ENCODE assay signal across 8 mouse cellular contexts in genomic region chr19:45363384-45363926, GRCm38 (mm10). TPM values are rescaled to one million over a fixed set of nuclear protein-coding genes. Genes with fewer than 3 reads are reported as not detected.
DNase-seq lines count a peak whose midpoint lies in the region; ATAC-seq and TF ChIP-seq lines count a peak whose summit lies in the region.

Gene Btrc (plus strand): TSS chr19:45363734.

- peak; percentile 76; the same call in 1 of the 2 replicates for TF ChIP-seq POLR2A in CH12.LX (IDR thresholded peaks at IDR 0.05; ENCODE audit: low read depth, low read length)

- WGBS in forebrain, embryonic 11.5 days = under 1% methylated on average over 42 of the region's 42 CpGs
- WGBS in heart, embryonic 16.5 days = under 1% methylated on average over 42 of the region's 42 CpGs
- under 1% methylated on average over 42 of the region's 42 CpGs for WGBS in liver, embryonic 15.5 days (ENCODE audit: insufficient replicate concordance)
- under 1% methylated on average over 42 of the region's 42 CpGs for WGBS in neural tube, embryonic 12.5 days

- H3K36me3 ChIP-seq in CH12.LX (replicated peaks in 1 of 2; ENCODE audit: control insufficient read depth in 1 of 2, insufficient read depth in 1 of 2, low read length in 1 of 2) = peaks cover 0 to 11% of the 10 kb centered on the region in 2 experiments
- no peaks in the 10 kb centered on the region for H3K36me3 ChIP-seq in forebrain, embryonic 11.5 days (ENCODE audit: control insufficient read depth, insufficient read depth, low read length)
- peaks cover 5% of the 10 kb centered on the region for H3K36me3 ChIP-seq in heart, embryonic 16.5 days (ENCODE audit: control insufficient read depth, insufficient read depth)
- no peaks in the 10 kb centered on the region for H3K36me3 ChIP-seq in liver, embryonic 15.5 days (replicated peaks)
- H3K36me3 ChIP-seq in neural tube, embryonic 12.5 days = peaks cover 3% of the 10 kb centered on the region; the same call in 1 of the 2 replicates

- no peaks in the 10 kb centered on the region for H3K27me3 ChIP-seq in CH12.LX (replicated peaks)
- no peaks in the 10 kb centered on the region for H3K27me3 ChIP-seq in forebrain, embryonic 11.5 days (ENCODE audit: control insufficient read depth, insufficient read depth, low read length)
- H3K27me3 ChIP-seq in heart, embryonic 16.5 days (ENCODE audit: control insufficient read depth, insufficient read depth, low read length) = no peaks in the 10 kb centered on the region
- H3K27me3 ChIP-seq in liver, embryonic 15.5 days = no peaks in the 10 kb centered on the region
- no peaks in the 10 kb centered on the region for H3K27me3 ChIP-seq in neural tube, embryonic 12.5 days (replicated peaks)

- peaks cover 2 to 11% of the 10 kb centered on the region in 2 experiments for H3K4me1 ChIP-seq in CH12.LX (ENCODE audit: control insufficient read depth in 1 of 2, insufficient read depth in 2 of 2)
- peaks cover 2% of the 10 kb centered on the region; the same call in 1 of the 2 replicates for H3K4me1 ChIP-seq in forebrain, embryonic 11.5 days (replicated peaks; ENCODE audit: control insufficient read depth, insufficient read depth, low read length)
- H3K4me1 ChIP-seq in heart, embryonic 16.5 days (ENCODE audit: control insufficient read depth, insufficient read depth, low read length) = peaks cover 9% of the 10 kb centered on the region
- peaks cover 53% of the 10 kb centered on the region for H3K4me1 ChIP-seq in liver, embryonic 15.5 days (replicated peaks)
- peaks cover 11% of the 10 kb centered on the region for H3K4me1 ChIP-seq in neural tube, embryonic 12.5 days

- peak; percentile 99 for DNase-seq in CH12.LX (ENCODE audit: extremely low read depth)
- DNase-seq in c-Kit-positive CD71-positive TER-119-negative erythroid progenitor cells, embryonic 14.5 days (ENCODE audit: low read depth) = peak; percentile 98
- DNase-seq in forebrain, embryonic 11.5 days (ENCODE audit: low spot score) = peak; percentile 100
- peak; percentile 99 to 100 for DNase-seq in kidney, postnatal 36 days
- DNase-seq in telencephalon, adult 2 months (ENCODE audit: low read depth, low spot score) = peak; percentile 99

- H3K4me2 ChIP-seq in CH12.LX (ENCODE audit: insufficient read depth, low read depth, poor library complexity, severe bottlenecking) = peak within 1 kb of the TSS; percentile 63
- H3K4me2 ChIP-seq in forebrain, embryonic 11.5 days (ENCODE audit: low read depth, low read length, severe bottlenecking) = peak within 1 kb of the TSS; percentile 54
- H3K4me2 ChIP-seq in heart, embryonic 16.5 days (ENCODE audit: low read depth, low read length) = peak within 1 kb of the TSS; percentile 82
- H3K4me2 ChIP-seq in liver, embryonic 15.5 days = peak within 1 kb of the TSS; percentile 93
- H3K4me2 ChIP-seq in neural tube, embryonic 12.5 days (replicated peaks) = peak within 1 kb of the TSS; percentile 76

- peak within 1 kb of the TSS; percentile 74 for H3K9ac ChIP-seq in CH12.LX (ENCODE audit: insufficient read depth, low read depth)
- H3K9ac ChIP-seq in forebrain, embryonic 11.5 days (ENCODE audit: low read length) = peak within 1 kb of the TSS; percentile 78
- peak within 1 kb of the TSS; percentile 93 for H3K9ac ChIP-seq in heart, embryonic 16.5 days (ENCODE audit: low read length)
- H3K9ac ChIP-seq in liver, embryonic 15.5 days = peak within 1 kb of the TSS; percentile 92
- H3K9ac ChIP-seq in neural tube, embryonic 12.5 days = peak within 1 kb of the TSS; percentile 81

- in situ Hi-C loops in CH12.LX (cut with MboI; ENCODE audit: low pct_ligation_motif_present, low pct_unique_long_range_greater_than_20kb, low sequenced_read_pairs) = no loop called here

- peak within 1 kb of the TSS; percentile 73 to 90 (median 90) for H3K4me3 ChIP-seq in CH12.LX (replicated peaks in 1 of 3; ENCODE audit: low read depth in 2 of 3, low read length in 2 of 3, poor library complexity in 1 of 3)
- peak within 1 kb of the TSS; percentile 64 for H3K4me3 ChIP-seq in forebrain, embryonic 11.5 days (ENCODE audit: low read depth, low read length)
- H3K4me3 ChIP-seq in heart, embryonic 16.5 days (ENCODE audit: low read length) = peak within 1 kb of the TSS; percentile 93
- H3K4me3 ChIP-seq in liver, embryonic 15.5 days (replicated peaks) = peak within 1 kb of the TSS; percentile 92
- peak within 1 kb of the TSS; percentile 73 for H3K4me3 ChIP-seq in neural tube, embryonic 12.5 days

- H3K79me2 ChIP-seq in CH12.LX (replicated peaks; ENCODE audit: control insufficient read depth, extremely low read depth, insufficient read depth, poor library complexity, severe bottlenecking) = no peaks in the 10 kb centered on the region

- peak within 1 kb of the TSS; percentile 65; the same call in 1 of the 2 replicates for H3K27ac ChIP-seq in CH12.LX (ENCODE audit: insufficient read depth, low read depth)
- H3K27ac ChIP-seq in forebrain, embryonic 11.5 days (ENCODE audit: low read depth, low read length) = peak within 1 kb of the TSS; percentile 88
- H3K27ac ChIP-seq in heart, embryonic 16.5 days (ENCODE audit: low read length) = peak within 1 kb of the TSS; percentile 94
- peak within 1 kb of the TSS; percentile 85 for H3K27ac ChIP-seq in liver, embryonic 15.5 days (replicated peaks)
- H3K27ac ChIP-seq in neural tube, embryonic 12.5 days = peak within 1 kb of the TSS; percentile 96

- dilution Hi-C loops in CH12.LX (cut with MboI; ENCODE audit: extremely low pct_ligation_motif_present, extremely low pct_unique_long_range_greater_than_20kb, low sequenced_read_pairs) = no loop called here

- TF ChIP-seq CTCF in CH12.LX (conservative IDR thresholded peaks at IDR 0.05 in 1 of 2, IDR thresholded peaks at IDR 0.05 in 1 of 2; ENCODE audit: low read depth in 2 of 2, low read length in 2 of 2) = no peak

- TF ChIP-seq RAD21 in CH12.LX (IDR thresholded peaks at IDR 0.05; ENCODE audit: low read depth, low read length) = no peak

- peak; percentile 98 for ATAC-seq in forebrain, embryonic 11.5 days (replicated peaks; ENCODE audit: low FRiP score)
- peak; percentile 99 for ATAC-seq in heart, embryonic 16.5 days (replicated peaks; ENCODE audit: extremely low read depth, insufficient read depth, low FRiP score)
- peak; percentile 95 for ATAC-seq in liver, embryonic 15.5 days (ENCODE audit: insufficient read depth)
- ATAC-seq in neural tube, embryonic 12.5 days (ENCODE audit: low FRiP score, low read depth) = peak; percentile 99

- H3K9me3 ChIP-seq in CH12.LX (replicated peaks; ENCODE audit: low read length) = no peaks in the 10 kb centered on the region
- no peaks in the 10 kb centered on the region for H3K9me3 ChIP-seq in forebrain, embryonic 11.5 days (ENCODE audit: control insufficient read depth, low read length)
- no peaks in the 10 kb centered on the region for H3K9me3 ChIP-seq in heart, embryonic 16.5 days (replicated peaks; ENCODE audit: control insufficient read depth, low read length)
- no peaks in the 10 kb centered on the region for H3K9me3 ChIP-seq in liver, embryonic 15.5 days (replicated peaks)
- no peaks in the 10 kb centered on the region for H3K9me3 ChIP-seq in neural tube, embryonic 12.5 days

- no peak for TF ChIP-seq EP300 in CH12.LX (IDR thresholded peaks at IDR 0.05; ENCODE audit: low read length)

TF ChIP-seq in CH12.LX, 34 proteins besides CTCF, POLR2A, EP300 and RAD21 (continues in another document):
- TF ChIP-seq MEF2A (IDR thresholded peaks at IDR 0.05; ENCODE audit: borderline replicate concordance, low read depth, low read length) (peak; percentile 47; the same call in 1 of the 2 replicates), CHD2 (IDR thresholded peaks at IDR 0.05; ENCODE audit: low read length) (peak; percentile 91), TCF12 (IDR thresholded peaks at IDR 0.05; ENCODE audit: low read depth, low read length) (peak; percentile 65; the same call in 1 of the 2 replicates), IRF4 (IDR thresholded peaks at IDR 0.05; ENCODE audit: low read depth, low read length) (peak; percentile 62), KAT2A (IDR thresholded peaks at IDR 0.05; ENCODE audit: insufficient replicate concordance, low read length) (peak; percentile 99), NELFE (IDR thresholded peaks at IDR 0.05; ENCODE audit: low read depth, low read length) (peak; percentile 81), CHD1 (IDR thresholded peaks at IDR 0.05; ENCODE audit: low read depth, low read length) (no peak), MYC (IDR thresholded peaks at IDR 0.05; ENCODE audit: low read depth, low read length) (no peak), ZC3H11A (IDR thresholded peaks at IDR 0.05; ENCODE audit: low read depth, low read length) (no peak), GABPA (IDR thresholded peaks at IDR 0.05; ENCODE audit: insufficient replicate concordance, low read depth, low read length) (peak; percentile 93; the same call in 1 of the 2 replicates), HCFC1 (IDR thresholded peaks at IDR 0.05; ENCODE audit: low read depth, low read length) (peak; percentile 99), ELF1 (IDR thresholded peaks at IDR 0.05; ENCODE audit: low read depth, low read length) (peak; percentile 90), MAZ (IDR thresholded peaks at IDR 0.05; ENCODE audit: low read depth, low read length) (peak; percentile 95), SIN3A (IDR thresholded peaks at IDR 0.05; ENCODE audit: low read length) (peak; percentile 33; the same call in 1 of the 2 replicates), POLR2AphosphoS2 (IDR thresholded peaks at IDR 0.05; ENCODE audit: low read depth, low read length) (no peak; the same call in 1 of the 2 replicates), E2F4 (IDR thresholded peaks at IDR 0.05; ENCODE audit: insufficient replicate concordance, low read depth, low read length) (peak; percentile 40; the same call in 1 of the 2 replicates), MXI1 (IDR thresholded peaks at IDR 0.05; ENCODE audit: low read depth, low read length) (peak; percentile 76; the same call in 1 of the 2 replicates), NRF1 (IDR thresholded peaks at IDR 0.05; ENCODE audit: low read depth, low read length) (peak; percentile 98), MAX (IDR thresholded peaks at IDR 0.05; ENCODE audit: low read length) (no peak), ZKSCAN1 (IDR thresholded peaks at IDR 0.05; ENCODE audit: borderline replicate concordance, low read depth, low read length) (no peak), BHLHE40 (IDR thresholded peaks at IDR 0.05; ENCODE audit: low read depth, low read length) (no peak), RCOR1 (conservative IDR thresholded peaks at IDR 0.05; ENCODE audit: low read depth, low read length) (no peak)

RNA-seq across cellular contexts. Expression of gene Btrc, which starts in this region (rescaled TPM):
- total RNA-seq in CH12.LX (2012; rRNA removed) (13.5 and 14.0 TPM in 2 replicates), CH12.LX (2014; rRNA removed) (11.0 and 11.8 TPM in 2 replicates)
- polyA plus RNA-seq in CH12.LX (2012; ENCODE audit: insufficient read length, low read depth) = 20.7 and 21.2 TPM in 2 replicates
- 54.1 and 58.8 TPM in 2 replicates for polyA plus RNA-seq in forebrain, embryonic 11.5 days (2014; fragmentation: Nextera tagmentation; extraction: Ambion mirVana)
- polyA plus RNA-seq in heart, embryonic 16.5 days (2015; fragmentation: Nextera tagmentation; extraction: Ambion mirVana) = 30.9 and 31.4 TPM in 2 replicates
- 46.1 and 48.3 TPM in 2 replicates for polyA plus RNA-seq in liver, embryonic 15.5 days (2015; fragmentation: Nextera tagmentation; extraction: Ambion mirVana)
- polyA plus RNA-seq in neural tube, embryonic 12.5 days (2016; fragmentation: Nextera tagmentation; extraction: Ambion mirVana) = 70.0 and 70.5 TPM in 2 replicates

Comparison
In these comparisons a context has a peak if more than half of its experiments do, and no peak if none do; other contexts are left out.
1. Peak in every context shown above with its lines: DNase-seq, ATAC-seq, H3K4me3 ChIP-seq and H3K27ac ChIP-seq.